Mouse (Mus musculus): Measurements from ENCODE around the gene Alox12.

Alox12 gene

GRCm38 (mm10) chr11:70219873-70220272 lies 35.3 kb downstream of the Alox12 start:
- DNase-seq, result no peak

GRCm38 (mm10) chr11:70218741-70219470 lies 36.2 kb downstream of the Alox12 start:
- no peak for DNase-seq

GRCm38 (mm10) chr11:70218039-70218438 lies 37.1 kb downstream of the Alox12 start:
- DNase-seq, result no peak

GRCm38 (mm10) chr11:70216103-70216502 lies 39.0 kb downstream of the Alox12 start:
- no peak for DNase-seq

GRCm38 (mm10) chr11:70215301-70215700 lies 39.9 kb downstream of the Alox12 start:
- no peak for DNase-seq

- DNase-seq, result no peak
Measured at GRCm38 (mm10) chr11:70214856-70215209, 40.3 kb downstream of the Alox12 start.

GRCm38 (mm10) chr11:70214191-70214855 lies 40.8 kb downstream of the Alox12 start:
- peak in 1 of 2 experiments; percentile 32 for DNase-seq

GRCm38 (mm10) chr11:70213736-70214135 lies 41.4 kb downstream of the Alox12 start:
- peak; percentile 30 to 32 for DNase-seq

GRCm38 (mm10) chr11:70212896-70213295 lies 42.3 kb downstream of the Alox12 start:
- DNase-seq, result peak; percentile 70 to 77

- no peak for DNase-seq
Measured at GRCm38 (mm10) chr11:70212423-70212822, 42.7 kb downstream of the Alox12 start, which contains the start of gene Slc16a11. TSS of gene Slc16a11 (plus strand) at chr11:70212752.

- no peak for DNase-seq
Measured at GRCm38 (mm10) chr11:70211972-70212371, 43.2 kb downstream of the Alox12 start.

- DNase-seq, result no peak
Measured at GRCm38 (mm10) chr11:70210681-70211080, 44.5 kb downstream of the Alox12 start.

GRCm38 (mm10) chr11:70208778-70209388 lies 46.3 kb downstream of the Alox12 start:
- no peak for DNase-seq

GRCm38 (mm10) chr11:70207283-70207682 lies 47.9 kb downstream of the Alox12 start:
- no peak for DNase-seq

- DNase-seq, result no peak
Measured at GRCm38 (mm10) chr11:70206801-70207200, 48.4 kb downstream of the Alox12 start.

GRCm38 (mm10) chr11:70201691-70202090 lies 53.5 kb downstream of the Alox12 start:
- peak; percentile 80 to 82 for DNase-seq

GRCm38 (mm10) chr11:70200036-70200608 lies 55.0 kb downstream of the Alox12 start:
- no peak for DNase-seq

- DNase-seq, result no peak
Measured at GRCm38 (mm10) chr11:70199107-70199506, 56.0 kb downstream of the Alox12 start.

GRCm38 (mm10) chr11:70198332-70198731 lies 56.8 kb downstream of the Alox12 start:
- DNase-seq, result no peak

GRCm38 (mm10) chr11:70193354-70194285 lies 61.5 kb downstream of the Alox12 start:
- no peak for DNase-seq

GRCm38 (mm10) chr11:70192157-70192556 lies 63.0 kb downstream of the Alox12 start:
- DNase-seq, result no peak

Data from B cell, adult 2 months (primary cell).